Mouse (Mus musculus): ENCODE measurements at regions not wholly inside any gene's neighbourhood (a gene's known extent, or its start where the extent isn't known, plus 50 kb on each side); places are given as distances from the start of the nearest gene placed in this dataset.

Small RNAs in the stretch of these regions (microRNA-seq; reads per million reads assigned to microRNA genes)
- gene Gm23243: 0 reads per million in 2 experiments

Data from left cerebral cortex, adult 18-20 months (tissue).